Mouse (Mus musculus): ENCODE results near the gene Renbp. TPM values are rescaled to one million over a fixed set of nuclear protein-coding genes. Genes with fewer than 3 reads are reported as not detected.
A peak's percentile ranks its signal among the peaks of the same experiment; 100 is the strongest.

The Renbp gene
- total RNA-seq, 4 experiments from 2014 or later = 17.7 to 51.7 (median 30.5) TPM

- no peak for DNase-seq
Measured at GRCm38 (mm10) chrX:73918631-73919030, 12.0 kb downstream of the Renbp start.

GRCm38 (mm10) chrX:73916945-73917344 lies 13.7 kb downstream of the Renbp start:
- no peak for DNase-seq

GRCm38 (mm10) chrX:73914827-73915703 lies 15.6 kb downstream of the Renbp start:
- DNase-seq = peak; percentile 89

GRCm38 (mm10) chrX:73911588-73911987 lies 19.1 kb downstream of the Renbp start:
- DNase-seq = no peak

- no peak for DNase-seq
Measured at GRCm38 (mm10) chrX:73911156-73911555, 19.5 kb downstream of the Renbp start.

GRCm38 (mm10) chrX:73910451-73910850 lies 20.2 kb downstream of the Renbp start:
- DNase-seq = no peak

GRCm38 (mm10) chrX:73910049-73910448 lies 20.6 kb downstream of the Renbp start:
- no peak for DNase-seq

GRCm38 (mm10) chrX:73897959-73898358 lies 32.7 kb downstream of the Renbp start:
- no peak for DNase-seq

- DNase-seq = no peak
Measured at GRCm38 (mm10) chrX:73895719-73896118, 34.9 kb downstream of the Renbp start, which contains the start of gene L1cam. L1cam (minus strand) TSS chrX:73896105.

GRCm38 (mm10) chrX:73892833-73893232 lies 37.8 kb downstream of the Renbp start:
- no peak for DNase-seq

GRCm38 (mm10) chrX:73891551-73892152 lies 39.0 kb downstream of the Renbp start, which contains the start of gene Avpr2:
Avpr2 (plus strand) TSS chrX:73892102.
- DNase-seq = no peak

GRCm38 (mm10) chrX:73881463-73881862 lies 49.2 kb downstream of the Renbp start:
- DNase-seq = no peak

GRCm38 (mm10) chrX:73881036-73881427 lies 49.6 kb downstream of the Renbp start:
- DNase-seq = no peak

- DNase-seq = no peak
Measured at GRCm38 (mm10) chrX:73880194-73881035, 50.2 kb downstream of the Renbp start.

- DNase-seq = no peak
Measured at GRCm38 (mm10) chrX:73877014-73877413, 53.6 kb downstream of the Renbp start.

GRCm38 (mm10) chrX:73875881-73876280 lies 54.8 kb downstream of the Renbp start:
- no peak for DNase-seq

Other genes with a start within 250 kb of the Renbp start
- gene Bcap31, start 214.7 kb downstream of the Renbp start, total RNA-seq (2022) = 100 to 1,000 TPM; 212 to 320 (median 258) TPM
- 10 to 100 TPM; 23.0 to 38.2 (median 29.4) TPM for gene Abcd1, start 214.3 kb downstream of the Renbp start, total RNA-seq (2022)
- gene Plxnb3, start 173.8 kb downstream of the Renbp start, total RNA-seq (2022) = under 1 TPM; 0.38 to 0.74 (median 0.55) TPM
- under 1 TPM; 0.42 to 0.71 (median 0.52) TPM for gene Srpk3, start 156.4 kb downstream of the Renbp start, total RNA-seq (2022)
- 100 to 1,000 TPM; 295 to 431 (median 378) TPM for gene Idh3g, start 144.0 kb downstream of the Renbp start, total RNA-seq (2022)
- 100 to 1,000 TPM; 150 to 176 (median 163) TPM for gene Ssr4, start 143.8 kb downstream of the Renbp start, total RNA-seq (2022)
- gene Pdzd4, start 105.9 kb downstream of the Renbp start, total RNA-seq (2022) = 1 to 10 TPM; 4.4 to 8.1 (median 6.4) TPM
- not detected for gene Avpr2, start 38.7 kb downstream of the Renbp start, total RNA-seq (2022)
- gene L1cam, start 34.7 kb downstream of the Renbp start, total RNA-seq (2022) = 10 to 100 TPM; 10.1 to 25.3 (median 16.7) TPM
- 1 to 10 TPM; 2.4 to 7.7 (median 5.4) TPM for gene Arhgap4, start 9.0 kb downstream of the Renbp start, total RNA-seq (2022)
- gene Naa10, start 8.9 kb downstream of the Renbp start, total RNA-seq (2022) = 100 to 1,000 TPM in 1 of 4 experiments, 10 to 100 TPM in 3; 77.6 to 108 (median 89.8) TPM
- 10 to 100 TPM; 58.1 to 78.5 (median 68.1) TPM for gene Hcfc1, start 35.5 kb upstream of the Renbp start, total RNA-seq (2022)
- gene Irak1, start 93.1 kb upstream of the Renbp start, total RNA-seq (2022) = 100 to 1,000 TPM; 109 to 154 (median 129) TPM
- not detected for gene Opn1mw, start 196.6 kb upstream of the Renbp start, total RNA-seq (2022)
- 10 to 100 TPM; 37.8 to 56.5 (median 46.9) TPM for gene Mecp2, start 204.5 kb upstream of the Renbp start, total RNA-seq (2022)
- not detected for gene Tex28, start 237.0 kb upstream of the Renbp start, total RNA-seq (2022)
- not detected for gene Tktl1, start 246.4 kb upstream of the Renbp start, total RNA-seq (2022)